In the genomic region with DNA sequence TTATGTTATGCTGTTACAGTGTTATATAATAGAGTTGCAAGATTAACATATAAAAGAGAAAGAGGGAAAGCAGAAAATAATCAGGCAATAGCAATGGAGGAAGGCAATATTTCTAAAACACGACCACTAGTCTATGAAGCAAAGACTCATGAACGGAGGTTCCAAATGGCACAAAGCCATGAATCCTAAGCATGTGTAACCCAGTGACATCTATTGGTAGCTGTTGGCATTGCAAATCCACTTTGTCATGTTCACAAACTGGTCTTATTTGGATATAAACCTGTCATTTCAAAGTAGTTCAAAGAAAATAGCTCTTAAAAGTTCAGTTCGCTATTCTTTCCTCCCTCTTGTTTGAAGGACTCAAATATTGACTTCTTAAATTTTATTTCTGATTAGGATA, we compare ENCODE assay signal across 8 mouse cellular contexts.
DNase-seq lines count a peak whose midpoint lies in the region; ATAC-seq and TF ChIP-seq lines count a peak whose summit lies in the region.
"Had no signal": no experiment of that assay in that cellular context is flagged by ENCODE, and none has a peak within 500 bp of the region (broad histone marks: within the 10 kb centered on the region; RNA-seq: fewer than 3 reads in every experiment).

No protein-coding gene starts in this region.

- 21% methylated on average over 3 of the region's 3 CpGs for WGBS in kidney, embryonic 15.5 days

- peak; percentile 8 for DNase-seq in kidney, adult 18-20 months
- DNase-seq in CH12.LX (ENCODE audit: extremely low read depth), result peak; percentile 39
- DNase-seq in Muller cell, postnatal 12 days (ENCODE audit: inconsistent ontology term), result peak; percentile 24
- peak; percentile 63 for DNase-seq in heart, postnatal 4 days
- peak; percentile 73 for DNase-seq in lung, postnatal 10 days
- DNase-seq in spleen, postnatal 14 days (ENCODE audit: low spot score in 2 of 2), result no peak

- H3K9me3 ChIP-seq in kidney, embryonic 15.5 days (replicated peaks), result no peaks in the 10 kb centered on the region
- no peaks in the 10 kb centered on the region for H3K9me3 ChIP-seq in CH12.LX (replicated peaks; ENCODE audit: low read length)
- H3K9me3 ChIP-seq: embryonic facial prominence, embryonic 13.5 days had no signal

- in situ Hi-C loops in CH12.LX (cut with MboI; ENCODE audit: low pct_ligation_motif_present, low pct_unique_long_range_greater_than_20kb, low sequenced_read_pairs), result loop anchor here (10.0 kb wide), 1 partner anchor 430 kb away; no protein-coding TSS in a partner anchor

- TF ChIP-seq RAD21 in CH12.LX (IDR thresholded peaks at IDR 0.05; ENCODE audit: low read depth, low read length), result peak; percentile 63

- H3K4me2 ChIP-seq in kidney, embryonic 15.5 days, result no peak overlapping the region
- no peak overlapping the region for H3K4me2 ChIP-seq in CH12.LX (ENCODE audit: insufficient read depth, low read depth, poor library complexity, severe bottlenecking)
- H3K4me2 ChIP-seq: embryonic facial prominence, embryonic 13.5 days had no signal

- dilution Hi-C loops in CH12.LX (cut with MboI; ENCODE audit: extremely low pct_ligation_motif_present, extremely low pct_unique_long_range_greater_than_20kb, low sequenced_read_pairs), result no loop called here

- peak; percentile 70 to 75; a peak in 3 of 4 replicates for TF ChIP-seq CTCF in CH12.LX (conservative IDR thresholded peaks at IDR 0.05 in 1 of 2, IDR thresholded peaks at IDR 0.05 in 1 of 2; ENCODE audit: low read depth in 2 of 2, low read length in 2 of 2)

- ATAC-seq in kidney, embryonic 15.5 days (replicated peaks; ENCODE audit: low FRiP score), result no peak

- H3K4me3 ChIP-seq in kidney, embryonic 15.5 days (replicated peaks), result no peak overlapping the region
- H3K4me3 ChIP-seq in CH12.LX (replicated peaks in 1 of 3; ENCODE audit: low read depth in 2 of 3, low read length in 2 of 3, poor library complexity in 1 of 3), result no peak overlapping the region
- H3K4me3 ChIP-seq: embryonic facial prominence, embryonic 13.5 days had no signal

- no peak for TF ChIP-seq POLR2A in CH12.LX (IDR thresholded peaks at IDR 0.05; ENCODE audit: low read depth, low read length)

- no peaks in the 10 kb centered on the region for H3K36me3 ChIP-seq in kidney, embryonic 15.5 days
- H3K36me3 ChIP-seq in CH12.LX (replicated peaks in 1 of 2; ENCODE audit: control insufficient read depth in 1 of 2, insufficient read depth in 1 of 2, low read length in 1 of 2), result no peaks in the 10 kb centered on the region
- H3K36me3 ChIP-seq: embryonic facial prominence, embryonic 13.5 days had no signal

- H3K4me1 ChIP-seq in kidney, embryonic 15.5 days, result no peaks in the 10 kb centered on the region
- H3K4me1 ChIP-seq in CH12.LX (ENCODE audit: control insufficient read depth in 1 of 2, insufficient read depth in 2 of 2), result no peaks in the 10 kb centered on the region
- H3K4me1 ChIP-seq: embryonic facial prominence, embryonic 13.5 days had no signal

- H3K79me2 ChIP-seq in CH12.LX (replicated peaks; ENCODE audit: control insufficient read depth, extremely low read depth, insufficient read depth, poor library complexity, severe bottlenecking), result no peaks in the 10 kb centered on the region

- H3K27me3 ChIP-seq in kidney, embryonic 15.5 days, result no peaks in the 10 kb centered on the region
- peaks cover 20% of the 10 kb centered on the region for H3K27me3 ChIP-seq in CH12.LX (replicated peaks)
- H3K27me3 ChIP-seq: embryonic facial prominence, embryonic 13.5 days had no signal

- TF ChIP-seq EP300 in CH12.LX (IDR thresholded peaks at IDR 0.05; ENCODE audit: low read length), result no peak

- no peak overlapping the region for H3K27ac ChIP-seq in kidney, embryonic 15.5 days
- H3K27ac ChIP-seq in CH12.LX (ENCODE audit: insufficient read depth, low read depth), result no peak overlapping the region
- H3K27ac ChIP-seq: embryonic facial prominence, embryonic 13.5 days had no signal

- no peak overlapping the region for H3K9ac ChIP-seq in kidney, embryonic 15.5 days
- H3K9ac ChIP-seq in CH12.LX (ENCODE audit: insufficient read depth, low read depth), result no peak overlapping the region
- H3K9ac ChIP-seq: embryonic facial prominence, embryonic 13.5 days had no signal

TF ChIP-seq in CH12.LX, 34 proteins besides CTCF, POLR2A, EP300 and RAD21:
- TF ChIP-seq SMC3 (IDR thresholded peaks at IDR 0.05; ENCODE audit: low read depth, low read length) (peak; percentile 57), USF1 (IDR thresholded peaks at IDR 0.05; ENCODE audit: low read depth, low read length) (no peak)
TF ChIP-seq in CH12.LX: peak in this region for 1.

Comparison
In these comparisons a context has a peak if more than half of its experiments do, and no peak if none do; other contexts are left out.
1. DNase-seq: peak in kidney, adult 18-20 months (single experiment), CH12.LX (single experiment), Muller cell, postnatal 12 days (single experiment), heart, postnatal 4 days (single experiment) and lung, postnatal 10 days (single experiment); none in spleen, postnatal 14 days (0 of 2).